10 mouse cellular contexts compared by ENCODE assay signal in the genomic region with DNA sequence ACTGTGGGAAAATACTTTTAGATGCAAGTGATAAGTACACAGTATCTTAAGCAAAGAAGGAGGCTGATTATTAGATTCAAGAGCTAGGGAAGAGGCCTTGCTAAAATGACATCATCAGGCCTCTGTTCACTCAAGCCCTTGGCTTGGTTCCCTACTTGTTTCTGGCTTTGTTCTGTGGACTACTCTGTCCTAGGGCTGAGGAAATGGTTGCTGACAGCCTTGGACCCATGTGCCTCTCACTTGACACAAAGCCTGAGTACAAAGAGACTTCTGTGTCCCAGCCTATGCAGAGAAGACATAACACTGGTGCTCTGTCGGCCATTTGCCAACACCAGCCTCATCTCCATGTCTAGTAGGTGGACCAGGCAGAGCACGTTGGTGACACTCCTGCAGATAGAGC.
DNase-seq lines count a peak whose midpoint lies in the region; TF ChIP-seq lines count a peak whose summit lies in the region.
"Had no signal": no experiment of that assay in that cellular context is flagged by ENCODE, and none has a peak within 500 bp of the region (broad histone marks: within the 10 kb centered on the region; RNA-seq: fewer than 3 reads in every experiment).

No protein-coding gene starts in this region.

- H3K27me3 ChIP-seq in hindbrain, embryonic 10.5 days (ENCODE audit: insufficient read depth, poor library complexity, severe bottlenecking): no peaks in the 10 kb centered on the region

- WGBS in hindbrain, embryonic 10.5 days: 85% methylated on average over 2 of the region's 2 CpGs

- no peaks in the 10 kb centered on the region for H3K9me3 ChIP-seq in hindbrain, embryonic 10.5 days

- H3K36me3 ChIP-seq in hindbrain, embryonic 10.5 days: no peaks in the 10 kb centered on the region

- 0 out of 2 replicates have a peak, but pooled peaks cover 2% of the 10 kb centered on the region for H3K4me1 ChIP-seq in hindbrain, embryonic 10.5 days (replicated peaks)

- H3K4me3 ChIP-seq in layer of hippocampus, adult 2 months: no peak overlapping the region
- no peak overlapping the region for H3K4me3 ChIP-seq in hindbrain, embryonic 10.5 days

- H3K27ac ChIP-seq in layer of hippocampus, adult 2 months: no peak overlapping the region
- no peak overlapping the region for H3K27ac ChIP-seq in hindbrain, embryonic 10.5 days

- peak; percentile 10 for DNase-seq in adrenal gland, postnatal 10 days
- no peak for DNase-seq in adrenal gland, postnatal 25 days
- peak; percentile 24 for DNase-seq in layer of hippocampus, adult 11-12 months (ENCODE audit: low spot score)
- DNase-seq in layer of hippocampus, adult 2 months (ENCODE audit: low spot score in 2 of 2): no peak
- peak; percentile 34 for DNase-seq in 3T3-L1 (ENCODE audit: low read depth, low spot score)
- DNase-seq in heart, adult 8-10 months (ENCODE audit: low spot score): peak; percentile 63
- no peak for DNase-seq in urinary bladder, postnatal 25 days (ENCODE audit: low spot score)
- DNase-seq in hindbrain, embryonic 10.5 days (ENCODE audit: low spot score): no peak
- DNase-seq: cerebellum, adult 9-10 months; kidney, postnatal 14 days had no signal

- TF ChIP-seq CTCF in layer of hippocampus, adult 2 months (conservative IDR thresholded peaks at IDR 0.05): no peak

Comparison
In these comparisons a context has a peak if more than half of its experiments do, and no peak if none do; other contexts are left out.
1. DNase-seq: peak in adrenal gland, postnatal 10 days (single experiment), layer of hippocampus, adult 11-12 months (single experiment), 3T3-L1 (single experiment) and heart, adult 8-10 months (single experiment); none in adrenal gland, postnatal 25 days (single experiment), layer of hippocampus, adult 2 months (0 of 2), urinary bladder, postnatal 25 days (single experiment) and hindbrain, embryonic 10.5 days (single experiment).